Mouse (Mus musculus) urinary bladder, postnatal 14 days (tissue): ENCODE results near the gene Il34.
"Not testable (repeated sequence)": the region's sequence is repeated elsewhere in the genome, so short reads cannot be mapped to it uniquely, and the experiment has no call there.

ENCODE experiments used
- DNase-seq: peaks from one replicate; pipeline ENCODE4 v3.0.0; 2021; ENCODE audit warnings: low spot score

Gene Il34

DNA sequence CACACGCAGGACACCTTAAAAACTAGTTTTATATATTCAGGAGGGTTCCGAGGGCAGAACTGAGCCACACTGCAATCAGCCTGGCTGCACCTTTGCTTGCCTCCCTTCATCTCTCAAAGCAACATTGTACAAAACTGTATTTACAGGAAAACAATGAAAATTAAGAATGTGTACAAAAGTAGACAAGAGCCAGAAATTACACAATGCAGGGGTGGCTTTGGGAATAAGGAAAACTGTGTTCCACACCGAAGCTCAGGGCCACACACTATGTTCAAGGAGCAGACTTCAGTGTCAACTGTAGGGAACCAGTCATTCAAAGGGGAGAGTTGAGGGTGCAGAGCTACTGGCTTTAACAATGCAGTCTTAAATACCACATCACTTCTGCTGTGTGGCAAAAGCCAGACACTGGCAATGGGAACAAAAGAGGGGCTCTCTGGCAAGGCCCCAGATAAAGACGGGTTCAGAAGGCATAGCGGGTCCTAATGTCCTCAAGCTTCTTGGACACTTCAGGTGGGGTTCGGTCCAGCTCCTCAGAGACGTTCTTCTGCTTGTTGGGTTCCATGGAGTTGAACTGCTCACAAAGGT is 4.8 kb upstream of the Il34 start:
- DNase-seq = no peak

DNA sequence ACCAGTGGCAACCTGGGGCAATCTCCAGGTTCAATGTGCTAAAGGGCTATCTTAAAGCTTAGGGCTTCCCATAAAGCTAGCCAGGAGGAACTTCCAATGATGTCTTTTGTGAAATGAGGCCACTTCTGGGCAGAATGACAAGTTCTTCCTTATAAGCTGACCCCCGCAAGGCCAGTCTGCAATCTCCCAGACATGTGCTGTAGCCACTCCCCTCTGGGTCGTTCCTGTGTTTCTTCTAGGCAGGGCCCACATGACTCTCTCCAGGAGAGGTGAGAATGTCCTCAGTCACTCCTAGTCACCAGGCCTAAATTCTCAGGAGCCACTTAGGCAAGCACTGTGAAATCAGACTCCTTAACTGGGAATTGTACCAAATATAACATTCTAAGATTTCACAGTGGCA is 4.1 kb upstream of the Il34 start:
- DNase-seq = no peak

DNA sequence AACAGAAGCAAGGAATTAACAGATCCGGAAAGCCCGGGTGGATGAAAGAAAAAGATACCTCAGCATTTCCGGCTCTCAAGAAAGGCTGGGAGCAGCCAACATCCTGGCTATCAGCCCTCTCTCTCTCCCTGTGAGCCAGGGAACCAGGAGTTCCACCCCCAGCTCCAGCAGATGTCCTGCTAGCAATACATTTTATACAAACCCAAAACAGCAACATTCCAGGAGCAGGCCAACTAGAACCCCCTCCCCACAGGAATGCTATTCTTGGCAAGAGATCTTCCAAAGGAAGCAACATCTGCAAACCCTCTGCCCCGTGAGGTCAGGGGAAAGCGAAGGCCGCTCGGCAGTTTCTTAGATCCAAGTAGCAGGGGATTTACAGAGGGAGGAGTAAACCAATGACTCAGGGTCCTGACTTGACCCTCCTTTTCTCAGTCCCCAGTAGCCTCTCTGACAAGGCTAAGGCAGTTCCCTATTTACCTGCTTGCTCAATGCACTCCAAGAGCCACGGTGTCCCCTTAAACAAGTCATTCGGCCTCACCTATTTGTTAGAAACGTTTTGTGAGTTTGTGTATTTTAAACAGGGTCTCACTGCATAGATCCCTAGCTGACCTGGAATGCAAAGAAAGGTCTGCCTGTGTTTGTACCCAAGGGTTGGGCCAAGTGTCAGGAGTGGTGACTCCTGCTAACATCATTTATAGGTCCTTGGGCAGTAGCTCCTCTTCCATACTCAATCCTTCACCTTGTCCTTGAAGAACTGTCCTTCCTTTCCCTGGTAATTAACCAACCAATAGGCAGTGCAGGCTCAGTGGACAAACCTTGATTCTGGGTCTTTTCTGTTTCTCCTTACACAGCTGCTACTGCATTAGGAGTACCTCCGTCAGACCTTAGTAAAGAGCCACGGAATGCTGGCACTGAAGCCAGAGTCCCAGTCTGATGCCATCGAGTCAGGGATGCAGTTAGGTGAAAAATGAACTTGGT is 3.1 kb upstream of the Il34 start:
- peak; percentile 36 for DNase-seq

DNA sequence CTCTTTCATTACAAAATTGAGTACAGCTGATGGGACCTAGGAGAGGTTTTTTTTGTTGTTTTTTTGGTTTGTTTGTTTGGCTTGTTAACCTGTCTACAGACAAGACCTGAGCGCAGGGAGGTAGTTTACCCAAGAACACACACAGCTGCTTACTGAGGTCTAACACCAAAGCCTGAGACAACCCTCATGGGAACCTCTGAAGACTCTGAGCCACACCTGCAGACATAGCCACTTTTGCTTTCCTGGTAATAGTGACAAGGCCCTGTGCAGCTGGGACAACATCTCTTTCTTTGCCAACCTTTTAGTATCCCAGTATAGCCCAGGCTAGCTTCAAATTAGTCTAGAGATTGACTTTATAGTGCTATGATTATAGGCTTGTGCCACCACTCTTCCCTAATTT is 422 bp upstream of the Il34 start:
- DNase-seq = no peak

DNA sequence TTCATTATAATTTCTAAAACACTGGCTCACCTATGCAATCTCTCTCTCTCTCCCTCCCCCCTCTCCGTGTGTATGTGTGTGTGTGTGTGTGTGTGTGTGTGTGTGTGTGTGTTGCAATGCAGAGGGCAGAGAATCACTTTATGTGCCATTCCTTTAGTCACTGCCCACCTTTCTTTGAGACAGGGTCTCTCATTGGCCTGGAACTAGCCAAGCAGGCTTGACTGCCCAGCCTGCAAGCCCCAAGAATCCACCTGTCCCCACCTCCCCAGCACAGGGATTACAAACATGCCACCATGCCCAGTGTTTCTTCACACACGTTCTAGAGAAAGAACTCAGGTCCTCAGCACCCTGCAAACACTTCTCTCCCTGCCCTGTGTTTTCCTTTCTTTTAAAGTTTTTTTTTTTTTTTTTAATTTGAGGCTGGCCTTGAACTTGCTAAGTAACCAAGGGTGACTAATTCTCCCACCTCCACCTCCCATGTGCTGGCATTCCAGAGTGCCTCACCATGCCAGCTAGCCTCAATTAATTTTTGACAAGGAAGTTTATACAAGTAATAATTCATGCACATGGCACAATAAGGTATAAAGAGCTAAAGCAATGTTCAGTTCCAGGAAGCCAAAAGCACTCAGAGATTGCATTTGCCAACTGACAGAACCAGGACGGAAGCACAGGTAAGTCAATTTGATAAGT is 754 bp downstream of the Il34 start:
- DNase-seq = no peak

DNA sequence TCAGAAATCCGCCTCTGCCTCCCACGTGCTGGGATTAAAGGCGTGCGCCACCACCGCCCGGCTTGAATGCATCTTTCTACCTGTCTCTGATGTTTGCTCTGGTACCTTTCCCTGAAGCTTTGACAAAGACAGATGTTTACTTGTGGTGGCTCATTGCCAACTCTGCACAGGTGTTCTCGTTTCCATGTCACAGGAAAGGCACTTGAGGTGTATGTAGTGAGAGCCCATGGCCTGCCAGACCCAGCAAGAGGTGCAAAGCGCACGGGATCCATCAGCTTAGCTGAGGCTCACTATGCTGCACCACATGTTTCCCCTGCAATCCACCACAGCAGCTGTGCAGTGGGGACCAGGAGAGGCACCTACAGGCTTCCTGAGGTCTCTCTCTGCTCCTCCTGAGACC is 1.9 kb downstream of the Il34 start:
- no peak for DNase-seq

DNA sequence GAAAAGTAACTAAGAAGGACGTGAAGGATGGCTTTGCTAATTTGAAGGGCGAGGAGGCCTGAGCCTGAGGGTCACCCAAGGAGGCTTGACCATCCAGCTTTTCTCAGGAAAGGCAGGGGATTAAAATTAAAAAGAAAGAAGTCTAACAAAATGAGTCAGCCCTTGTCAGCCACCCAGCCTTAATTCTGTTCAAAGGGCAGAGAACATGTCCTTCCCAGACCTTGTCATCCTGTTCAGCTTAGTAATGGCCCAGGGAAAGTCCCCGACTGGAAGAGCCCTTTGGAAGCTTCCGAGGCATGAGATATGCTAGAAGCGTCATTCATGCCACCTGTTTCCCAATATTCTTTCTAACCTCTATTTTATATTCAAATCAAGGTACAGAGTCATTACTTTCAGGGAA is 2.7 kb downstream of the Il34 start:
- DNase-seq = no peak

DNA sequence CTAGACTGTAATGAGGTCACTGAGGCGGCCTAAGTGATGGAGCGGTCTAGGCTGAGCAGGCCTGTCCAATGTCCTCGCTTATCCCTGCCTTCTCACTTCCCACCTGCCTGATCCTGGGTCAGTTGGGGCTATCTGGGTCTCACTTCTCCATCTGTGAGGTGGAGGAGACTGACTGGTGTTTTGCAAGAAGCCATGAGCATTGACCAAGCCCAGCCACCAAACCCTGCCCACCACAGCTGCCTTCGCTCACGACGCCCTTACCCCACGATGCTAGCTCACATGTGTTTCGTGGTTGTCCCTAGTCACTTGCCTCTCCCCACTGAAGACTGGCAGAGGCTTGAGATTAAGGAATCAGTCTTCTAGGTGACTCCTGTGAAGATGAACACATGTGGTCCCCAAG is 8.6 kb downstream of the Il34 start:
- DNase-seq = no peak

DNA sequence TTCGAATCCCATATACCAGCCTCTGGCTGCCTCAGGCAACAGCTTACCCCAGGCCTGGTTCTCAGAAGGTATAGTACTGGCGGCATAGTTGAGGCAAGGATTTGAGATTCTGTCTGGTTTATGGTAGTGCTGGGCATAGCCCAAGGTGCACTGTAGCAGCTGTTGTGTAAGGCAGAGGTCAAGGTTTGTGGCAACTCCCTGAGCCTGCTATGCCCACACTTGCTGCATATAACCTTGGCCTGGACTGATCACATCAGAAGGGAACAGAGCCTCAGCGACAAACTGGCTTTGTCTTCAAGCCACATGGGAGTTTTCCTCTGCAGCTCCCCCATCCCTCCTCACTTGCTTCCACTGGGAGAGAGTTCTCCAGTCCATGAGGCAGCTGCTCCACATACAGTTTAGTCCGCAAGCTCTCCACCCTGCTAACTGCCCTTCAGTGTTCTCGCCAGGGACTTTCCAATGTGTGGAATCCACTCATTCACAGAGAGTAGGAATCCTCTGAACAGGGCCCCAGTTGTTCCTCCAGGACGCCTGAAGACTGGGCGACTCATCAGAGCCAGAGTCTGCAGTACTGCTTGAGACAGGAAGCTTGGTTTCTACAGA is 11.3 kb downstream of the Il34 start:
- DNase-seq = no peak

DNA sequence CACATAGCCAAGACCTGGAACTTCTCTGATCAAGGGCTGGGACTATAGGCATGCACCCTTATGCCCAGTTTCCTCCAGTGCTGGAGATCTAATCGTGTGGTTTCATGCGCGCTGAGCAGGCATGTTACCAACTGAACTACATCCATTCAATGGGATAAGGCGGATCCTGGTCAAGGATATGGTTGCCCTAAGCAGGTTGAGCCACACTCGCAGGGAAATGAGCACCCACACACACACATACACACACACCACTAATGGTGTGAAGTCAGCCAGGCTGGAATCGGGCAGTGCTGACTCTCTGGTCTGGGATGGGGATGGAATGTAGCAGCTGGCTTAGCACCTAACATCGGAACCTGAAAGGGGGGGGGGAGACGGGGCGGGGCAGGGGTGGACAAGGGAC is 11.8 kb downstream of the Il34 start:
- no peak for DNase-seq

DNA sequence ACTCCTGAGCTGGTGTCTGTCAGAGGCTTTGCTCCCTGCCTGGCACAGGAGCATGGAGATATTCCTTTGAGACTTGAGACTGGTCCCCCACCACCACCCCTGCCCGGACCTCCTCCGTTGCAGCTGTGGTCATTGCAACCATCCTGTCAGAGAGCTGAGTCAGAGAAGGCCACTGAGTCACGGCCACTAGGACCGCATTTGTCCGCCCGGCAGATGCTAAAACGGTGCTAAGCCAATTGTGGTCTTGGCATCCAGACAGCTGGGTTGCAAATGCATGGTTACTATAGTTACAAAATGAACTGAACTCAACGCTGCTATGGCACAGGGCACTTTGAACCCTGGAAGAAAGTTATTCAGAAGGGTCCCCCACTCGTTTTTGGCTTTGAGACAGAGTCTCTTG is 12.2 kb downstream of the Il34 start:
- no peak for DNase-seq

DNA sequence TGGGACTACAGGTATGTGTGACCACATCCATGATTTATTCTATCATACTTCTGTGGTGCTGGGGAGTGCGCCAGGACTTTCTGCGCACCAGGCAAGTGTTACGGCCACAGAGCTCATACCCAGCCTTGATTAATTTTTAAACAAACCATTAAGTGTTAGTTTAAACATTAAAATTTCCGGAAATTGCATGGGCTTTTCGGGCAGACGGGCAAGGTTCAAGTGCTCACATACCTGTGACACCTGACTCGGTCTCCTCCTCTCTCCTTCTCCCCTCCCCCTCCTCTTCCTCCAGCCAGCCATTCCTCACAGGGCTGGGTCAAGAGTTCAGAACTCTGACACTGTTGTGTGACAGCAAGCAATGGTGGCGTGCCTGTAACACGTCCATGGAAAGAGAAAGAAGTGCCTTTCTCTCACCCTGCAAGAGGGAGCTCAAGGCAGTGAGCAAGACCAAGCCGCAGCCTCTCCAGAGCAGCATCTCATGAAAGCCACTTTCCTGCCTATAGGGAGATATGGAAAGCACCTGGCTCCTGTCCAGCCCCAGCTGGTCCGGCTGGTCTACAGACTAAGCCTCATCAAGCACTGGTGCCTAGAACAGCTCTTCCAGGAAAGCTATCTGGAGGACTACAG is 13.0 kb downstream of the Il34 start:
- DNase-seq = peak; percentile 41

DNA sequence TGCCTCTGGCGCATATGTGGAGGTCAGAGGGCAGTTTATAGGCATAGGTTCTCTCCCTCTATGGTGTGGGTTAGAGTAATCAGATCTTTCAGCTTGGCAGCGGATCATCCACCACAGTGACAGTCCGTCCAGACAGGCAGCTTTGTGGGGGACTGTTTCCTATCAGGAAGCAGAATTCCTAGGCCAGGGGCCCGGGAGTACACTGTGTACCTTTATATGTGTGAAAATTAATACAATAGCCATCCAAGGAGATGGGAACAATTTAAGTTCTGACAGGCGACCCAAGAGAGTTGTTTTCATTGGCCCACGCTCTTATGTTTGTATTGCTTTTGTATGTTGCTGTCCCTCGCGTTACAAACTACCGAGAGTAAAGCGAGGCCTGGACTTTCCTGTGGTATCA is 14.6 kb downstream of the Il34 start:
- no peak for DNase-seq

DNA sequence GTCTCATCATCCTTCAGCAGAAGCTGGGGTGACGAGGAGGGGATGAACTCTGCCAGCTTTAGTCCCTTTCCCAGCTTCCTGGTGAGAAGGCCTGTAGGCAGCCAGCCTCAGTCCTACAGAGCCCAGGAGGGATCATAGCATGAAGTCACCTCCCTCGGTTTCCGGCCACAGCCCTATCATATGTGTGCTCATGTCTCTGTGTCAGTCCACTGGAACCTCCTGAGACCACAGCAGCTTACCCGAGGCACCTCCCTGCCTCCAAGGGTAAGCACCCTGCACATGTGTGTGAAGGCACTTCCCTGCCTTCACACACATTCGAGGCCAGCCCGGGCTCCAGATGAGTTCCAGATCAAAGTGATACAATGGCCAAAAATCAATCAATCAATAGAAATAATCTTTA is 15.5 kb downstream of the Il34 start:
- DNase-seq = no peak

DNA sequence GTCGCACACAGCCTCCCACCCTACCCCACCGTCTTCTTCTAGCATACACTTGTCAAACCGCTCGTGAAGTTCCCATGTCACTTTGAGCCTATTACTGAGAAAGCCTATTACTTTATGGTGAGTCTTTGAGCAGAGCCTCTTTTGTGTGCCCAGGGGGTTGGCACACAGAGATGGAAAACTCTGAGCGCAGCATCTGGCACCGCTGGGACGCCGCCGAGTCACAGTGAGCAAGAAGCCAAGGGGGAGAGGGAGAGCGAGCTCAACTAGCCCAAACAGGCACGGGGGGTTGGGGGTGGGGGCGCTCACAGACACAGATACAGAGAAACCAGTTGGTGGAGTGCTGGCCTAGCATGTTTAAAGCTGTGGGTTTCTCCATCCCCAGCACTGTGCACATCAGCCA is 16.2 kb downstream of the Il34 start:
- DNase-seq = no peak

DNA sequence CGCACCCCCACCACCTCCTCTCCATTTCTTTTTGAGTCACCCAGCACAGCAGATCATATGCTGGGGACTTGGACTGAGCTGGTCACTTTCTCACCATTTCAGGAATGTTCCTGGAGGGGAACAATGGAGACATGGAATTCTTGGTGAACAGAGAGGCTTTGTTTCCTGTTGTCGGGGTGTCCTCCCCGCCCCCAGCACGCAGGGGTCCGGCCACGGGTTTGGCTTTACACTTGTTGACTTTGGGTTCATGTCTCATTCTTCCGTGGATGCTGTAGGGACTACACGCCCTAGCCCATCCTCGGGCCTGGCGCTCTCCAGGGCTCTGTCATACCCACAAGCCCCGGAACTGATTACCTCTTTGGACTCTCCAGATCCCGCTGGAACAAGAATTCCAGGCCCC is 16.7 kb downstream of the Il34 start:
- no peak for DNase-seq

DNA sequence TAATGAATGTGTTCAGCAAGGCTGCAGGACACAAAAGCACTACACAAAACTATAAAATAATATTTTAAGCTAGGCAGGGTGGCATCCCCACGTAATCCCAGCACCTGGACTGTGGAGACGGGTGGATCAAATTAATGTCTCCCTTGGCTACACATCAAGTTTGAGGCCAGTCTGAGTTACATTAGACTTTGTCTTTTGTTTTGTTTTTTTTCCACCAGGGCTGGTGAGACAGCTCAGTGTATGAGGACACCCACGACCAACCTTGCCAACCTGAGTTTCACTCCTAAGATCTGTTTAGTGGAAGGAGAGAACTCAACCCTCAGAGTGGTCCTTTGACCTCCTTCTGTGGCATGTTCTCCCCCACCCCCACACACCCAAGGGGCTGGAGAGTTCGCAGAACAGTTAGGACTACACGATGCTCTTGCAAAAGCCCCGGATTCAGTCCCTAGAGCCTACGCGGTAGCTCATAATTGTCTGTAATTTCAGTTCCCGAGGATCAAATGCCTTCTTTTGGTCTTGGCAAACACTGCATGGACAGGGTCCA is 18.2 kb downstream of the Il34 start:
- no peak for DNase-seq

DNA sequence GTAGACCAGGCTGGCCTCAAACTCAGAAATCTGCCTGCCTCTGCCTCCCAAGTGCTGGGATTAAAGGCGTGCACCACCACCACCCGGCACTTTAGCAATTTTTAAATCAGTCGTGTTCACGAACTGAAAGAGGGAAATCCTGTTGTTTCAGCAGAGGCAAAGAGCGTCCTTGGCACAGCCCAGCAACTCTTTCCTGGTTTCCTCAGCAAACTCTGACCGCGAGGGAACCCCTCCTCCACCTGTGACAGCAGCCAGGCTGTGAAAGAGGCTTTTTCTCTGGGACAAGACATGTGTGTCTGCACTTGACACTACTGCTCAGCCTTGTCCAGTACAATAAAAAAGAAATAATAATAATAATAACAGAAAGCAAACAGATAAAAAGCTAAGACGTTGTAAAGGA is 18.8 kb downstream of the Il34 start:
- DNase-seq = no peak

DNA sequence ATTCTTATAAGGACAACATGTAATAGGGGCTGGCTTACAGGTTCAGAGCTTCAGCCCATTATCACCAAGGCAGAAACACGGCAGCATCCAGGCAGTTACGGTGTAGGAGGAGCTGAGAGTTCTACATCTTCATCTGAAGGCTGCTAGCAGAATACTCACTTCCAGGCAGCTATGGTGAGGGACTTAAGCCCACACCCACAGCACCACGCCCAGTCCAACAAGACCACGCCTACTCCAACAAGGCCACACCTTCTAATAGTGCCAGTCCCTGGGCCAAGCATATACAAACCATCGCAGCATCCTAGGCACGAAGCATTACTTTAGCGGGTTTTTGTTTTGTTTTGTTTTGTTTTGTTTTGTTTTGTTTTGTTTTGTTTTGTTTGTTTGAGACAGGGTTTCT is 19.2 kb downstream of the Il34 start:
- DNase-seq = not testable (repeated sequence)

DNA sequence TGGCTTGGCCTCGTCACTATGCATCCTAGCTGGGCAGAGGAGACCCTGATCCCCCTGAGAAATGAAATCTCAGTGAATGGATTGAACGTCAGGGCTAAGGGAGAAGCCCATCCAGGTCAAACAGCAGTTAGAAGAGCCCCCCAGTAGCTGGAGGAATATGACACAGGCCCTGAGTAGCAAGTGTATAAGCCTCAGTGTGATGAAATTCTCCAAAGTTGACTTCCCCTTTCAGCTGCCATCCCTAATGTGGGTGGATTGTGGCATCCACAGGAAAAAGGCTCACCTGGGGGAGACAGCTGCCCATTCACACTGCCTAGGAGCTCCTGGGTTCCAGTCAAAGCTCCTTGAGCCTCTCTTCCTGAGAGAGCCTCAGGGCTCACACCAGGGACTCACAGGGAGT is 20.4 kb downstream of the Il34 start:
- DNase-seq = no peak

DNA sequence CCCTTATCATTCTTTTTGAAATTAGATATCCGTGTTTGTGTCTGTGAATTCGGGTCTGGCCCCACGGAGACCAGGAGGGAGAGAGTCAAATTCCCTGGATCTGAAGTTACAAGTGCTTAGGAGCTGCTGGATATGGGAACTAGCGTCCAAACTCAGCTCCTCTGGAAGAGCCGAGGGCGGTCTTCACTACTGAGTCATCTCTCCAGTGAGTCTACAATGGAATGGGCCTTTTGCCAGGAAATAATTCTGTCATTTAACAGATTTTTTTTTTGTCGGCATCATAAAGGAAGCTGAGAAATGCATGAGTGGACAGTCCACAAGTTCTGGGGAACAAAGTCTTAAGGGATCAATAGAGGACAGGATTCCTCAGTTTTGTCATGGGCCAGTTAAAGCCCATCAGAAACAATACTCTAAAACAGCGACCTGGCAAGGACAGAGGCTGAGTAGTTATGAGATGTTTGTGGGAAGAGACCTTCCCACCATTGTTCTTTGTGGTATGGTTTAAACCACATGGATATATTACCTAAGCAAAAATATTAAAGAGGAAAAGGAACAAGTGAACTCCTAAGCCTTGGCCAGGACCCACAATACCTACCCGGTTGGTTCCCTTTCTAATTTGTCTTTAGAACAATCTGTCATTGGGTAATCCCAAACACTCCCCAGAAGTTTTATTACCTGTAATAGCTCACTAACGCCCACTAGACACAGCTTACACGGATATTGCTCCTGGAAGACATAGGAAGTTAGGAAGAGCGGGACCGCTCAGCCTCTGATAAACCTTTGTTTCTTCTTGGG is 25.6 kb downstream of the Il34 start:
- DNase-seq = no peak
